Mouse (Mus musculus) lung, adult 2 months (tissue): ENCODE measurements around the gene Ttll11.

Source experiments
- CTCF ChIP-seq: fragments of 200-500 bp; IDR thresholded peaks from 2 replicates; pipeline ENCODE4 v1.5.1; 2011; ENCODE audit warnings: mild to moderate bottlenecking, low read length, control low read depth; ENCODE audit not compliant: insufficient read depth
- POLR2A ChIP-seq: fragments of 200-500 bp; IDR thresholded peaks from 2 replicates; pipeline ENCODE4 v1.6.1; 2011; ENCODE audit warnings: low read depth, mild to moderate bottlenecking, control low read depth, low read length, borderline replicate concordance; ENCODE audit errors: extremely low read depth

DNA sequence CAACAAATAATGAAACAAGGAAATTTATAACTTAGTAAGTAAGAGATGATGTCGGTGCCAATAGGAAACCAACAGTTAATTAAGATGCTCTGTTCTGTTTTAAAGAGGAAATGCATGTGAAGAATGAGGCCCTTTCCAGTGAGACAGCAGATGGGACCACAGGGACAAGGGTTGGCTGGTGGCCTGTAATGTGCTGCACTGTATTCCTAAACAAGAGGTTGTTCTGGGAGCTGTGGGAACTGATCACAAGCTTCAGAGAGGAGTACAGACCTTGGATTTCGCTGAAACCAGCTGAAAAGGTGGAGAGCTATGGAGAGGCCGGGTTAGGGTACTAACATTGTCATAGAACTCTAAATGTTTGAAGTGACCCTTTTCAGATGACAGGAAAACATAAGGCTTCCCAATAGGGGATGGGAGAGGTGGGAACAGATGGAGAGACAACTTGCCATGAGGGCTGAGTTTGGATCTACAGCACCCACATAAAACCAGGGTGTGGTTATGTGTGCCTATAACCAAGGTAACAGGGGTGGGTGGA, 18.1 kb downstream of the Ttll11 start:
- TF ChIP-seq CTCF (no peak), POLR2A (no peak)
